Mouse (Mus musculus): ENCODE measurements around the gene Mblac1. TPM values are rescaled to one million over a fixed set of nuclear protein-coding genes. Genes with fewer than 3 reads are reported as not detected.
A peak's percentile ranks its signal among the peaks of the same experiment; 100 is the strongest.
"Not testable (repeated sequence)": the region's sequence is repeated elsewhere in the genome, so short reads cannot be mapped to it uniquely, and the experiment has no call there.

Gene Mblac1
- polyA plus RNA-seq, 1 experiment, result 5.8 TPM

DNA sequence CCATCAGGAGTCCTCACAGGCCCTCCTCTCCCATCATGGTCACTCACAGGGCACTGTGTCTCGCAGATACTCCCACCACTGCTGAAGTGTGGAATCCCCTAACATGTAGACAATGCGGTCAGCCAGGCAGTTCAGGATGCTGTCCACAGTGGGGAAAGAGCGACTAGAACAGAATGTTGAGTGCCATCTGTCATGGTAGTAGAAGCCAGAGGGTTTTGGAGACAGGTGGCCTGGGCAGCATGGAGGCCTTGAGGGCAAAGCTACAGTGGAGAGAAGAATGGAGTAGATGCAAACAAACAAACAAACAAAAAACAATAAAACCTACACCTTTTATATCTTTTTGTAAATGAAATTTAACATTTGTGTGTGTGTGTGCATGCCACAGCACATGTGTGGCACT, 8.0 kb downstream of the Mblac1 start:
- H3K4me3 ChIP-seq (ENCODE audit: insufficient read depth, low read length), result no peak overlapping the region
- peaks cover 2% of the 10 kb centered on the region for H3K4me1 ChIP-seq (ENCODE audit: control insufficient read depth, insufficient read depth, low read length)
- no peak overlapping the region for H3K27ac ChIP-seq (ENCODE audit: insufficient read depth, low read depth, low read length)
- TF ChIP-seq POLR2A (IDR thresholded peaks at IDR 0.05; ENCODE audit: borderline replicate concordance, low read depth, low read length), result no peak

DNA sequence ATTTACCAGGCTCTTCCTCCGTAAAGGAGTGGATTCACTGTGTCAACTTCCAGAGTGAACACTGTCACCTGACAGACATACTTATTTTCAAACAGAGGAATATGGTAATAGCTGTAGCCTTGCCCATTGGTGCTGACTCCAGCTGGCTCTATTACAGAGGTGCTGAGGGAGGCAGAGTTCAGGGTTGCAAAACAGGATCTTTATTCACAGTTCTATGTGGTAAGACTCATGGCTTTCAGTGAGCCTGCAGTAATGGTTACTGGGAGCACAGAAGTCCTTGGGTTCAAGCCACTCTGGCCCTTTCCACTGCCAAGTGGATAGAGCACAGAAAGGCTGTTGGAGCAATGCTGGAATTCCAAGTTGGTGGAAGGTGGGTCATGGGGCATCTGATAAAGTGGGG, 13.1 kb downstream of the Mblac1 start:
- Histone ChIP-seq H3K27ac (ENCODE audit: insufficient read depth, low read depth, low read length) (no peak overlapping the region), H3K4me3 (ENCODE audit: insufficient read depth, low read length) (no peak overlapping the region), H3K4me1 (ENCODE audit: control insufficient read depth, insufficient read depth, low read length) (0 out of 2 replicates have a peak, but pooled peaks cover 2% of the 10 kb centered on the region)
- TF ChIP-seq POLR2A (IDR thresholded peaks at IDR 0.05; ENCODE audit: borderline replicate concordance, low read depth, low read length), result no peak
- TF ChIP-seq CTCF (IDR thresholded peaks at IDR 0.05; ENCODE audit: low read depth, low read length), result no peak

DNA sequence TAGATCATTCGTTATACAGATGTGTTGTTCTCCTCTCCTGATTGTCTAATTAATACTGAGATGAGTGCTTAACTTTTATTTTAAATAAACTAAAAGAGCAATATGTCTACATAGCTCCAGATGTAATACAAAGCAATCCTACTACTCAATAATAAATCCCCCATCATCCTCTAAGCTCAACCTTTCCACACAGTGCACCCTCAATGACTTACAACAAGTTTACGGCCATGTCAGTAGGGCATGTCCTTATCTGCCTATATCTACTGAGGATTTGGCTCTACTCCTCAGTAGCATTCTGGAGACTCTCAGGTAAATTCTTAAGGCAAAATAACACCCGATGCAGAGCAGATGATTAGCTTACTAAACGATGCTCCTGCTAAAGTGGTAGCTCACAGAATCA, 13.8 kb downstream of the Mblac1 start:
- Histone ChIP-seq H3K27ac (ENCODE audit: insufficient read depth, low read depth, low read length) (no peak overlapping the region), H3K4me1 (ENCODE audit: control insufficient read depth, insufficient read depth, low read length) (0 out of 2 replicates have a peak, but pooled peaks cover 2% of the 10 kb centered on the region), H3K4me3 (ENCODE audit: insufficient read depth, low read length) (no peak overlapping the region)
- TF ChIP-seq POLR2A (IDR thresholded peaks at IDR 0.05; ENCODE audit: borderline replicate concordance, low read depth, low read length) (no peak), CTCF (IDR thresholded peaks at IDR 0.05; ENCODE audit: low read depth, low read length) (no peak)

DNA sequence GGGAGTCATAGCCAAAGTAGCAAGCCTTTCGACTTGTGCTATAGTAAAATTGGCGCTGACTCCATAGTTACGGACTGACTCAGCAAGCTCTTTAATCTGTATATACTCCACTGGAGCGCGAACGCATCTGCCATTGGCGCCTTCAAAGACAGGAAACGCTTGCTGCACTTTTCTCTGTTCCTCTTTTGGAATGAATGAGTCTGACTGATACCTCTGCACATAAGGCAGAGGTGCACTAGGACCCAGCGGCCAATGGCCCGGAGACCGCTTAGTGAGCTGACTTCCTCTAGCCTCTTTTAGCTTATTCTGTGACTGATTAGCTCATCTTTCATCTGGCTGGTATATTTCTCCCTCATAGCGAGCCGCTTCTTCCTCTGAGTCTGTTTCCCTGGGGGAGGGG, 22.5 kb downstream of the Mblac1 start:
- H3K4me3 ChIP-seq (ENCODE audit: insufficient read depth, low read length); H3K27ac ChIP-seq (ENCODE audit: insufficient read depth, low read depth, low read length); H3K4me1 ChIP-seq (ENCODE audit: control insufficient read depth, insufficient read depth, low read length): not testable (repeated sequence)

DNA sequence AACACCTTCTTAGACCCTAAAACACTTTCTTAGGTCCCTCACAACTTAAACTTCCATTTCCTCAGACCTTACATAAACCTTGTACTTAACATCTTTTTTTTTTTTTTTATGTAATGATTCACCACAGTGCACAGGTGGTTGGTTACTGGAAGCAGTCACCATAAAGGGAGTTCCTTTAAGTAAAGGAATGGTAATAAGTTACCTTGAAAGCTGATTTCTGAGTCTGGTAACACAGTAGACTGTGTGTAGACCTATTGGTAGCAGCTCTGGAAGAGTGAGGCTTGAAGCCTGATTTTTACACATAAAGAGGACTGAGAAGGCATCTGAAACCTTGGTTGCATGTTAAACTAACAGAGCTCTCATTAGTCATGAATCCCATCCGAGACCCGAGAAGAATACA, 25.8 kb downstream of the Mblac1 start:
- TF ChIP-seq CTCF (IDR thresholded peaks at IDR 0.05; ENCODE audit: low read depth, low read length) (no peak), POLR2A (IDR thresholded peaks at IDR 0.05; ENCODE audit: borderline replicate concordance, low read depth, low read length) (no peak)
- H3K4me1 ChIP-seq (ENCODE audit: control insufficient read depth, insufficient read depth, low read length), result no peaks in the 10 kb centered on the region
- no peak overlapping the region for H3K27ac ChIP-seq (ENCODE audit: insufficient read depth, low read depth, low read length)

DNA sequence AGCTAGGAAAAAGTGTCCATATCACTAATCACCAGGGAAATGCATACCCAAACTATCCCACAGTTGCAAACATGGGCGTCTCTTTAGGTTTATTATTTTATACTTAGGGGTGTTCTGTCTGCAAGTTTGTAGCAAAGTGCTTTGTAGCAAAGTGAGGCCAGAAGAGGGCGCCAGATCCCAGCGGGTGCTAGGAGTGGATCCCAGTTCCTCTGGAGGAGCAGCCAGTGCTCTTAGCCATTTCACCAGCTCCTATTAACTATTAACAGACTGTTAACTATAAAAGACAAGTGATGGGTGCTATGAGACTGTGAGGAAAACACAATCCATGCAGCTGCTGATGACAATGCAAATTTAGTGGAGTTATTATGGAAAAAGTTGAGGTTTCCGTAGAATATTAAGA, 28.0 kb downstream of the Mblac1 start:
- TF ChIP-seq POLR2A (IDR thresholded peaks at IDR 0.05; ENCODE audit: borderline replicate concordance, low read depth, low read length) (no peak), CTCF (IDR thresholded peaks at IDR 0.05; ENCODE audit: low read depth, low read length) (peak; percentile 86)
- H3K27ac ChIP-seq (ENCODE audit: insufficient read depth, low read depth, low read length), result no peak overlapping the region
- H3K4me1 ChIP-seq (ENCODE audit: control insufficient read depth, insufficient read depth, low read length), result peaks cover 8% of the 10 kb centered on the region
- H3K4me3 ChIP-seq (ENCODE audit: insufficient read depth, low read length), result no peak overlapping the region

More for the DNA sequence above, 25.8 kb downstream of the Mblac1 start:
- H3K4me3 ChIP-seq (ENCODE audit: insufficient read depth, low read length), result no peak overlapping the region

DNA sequence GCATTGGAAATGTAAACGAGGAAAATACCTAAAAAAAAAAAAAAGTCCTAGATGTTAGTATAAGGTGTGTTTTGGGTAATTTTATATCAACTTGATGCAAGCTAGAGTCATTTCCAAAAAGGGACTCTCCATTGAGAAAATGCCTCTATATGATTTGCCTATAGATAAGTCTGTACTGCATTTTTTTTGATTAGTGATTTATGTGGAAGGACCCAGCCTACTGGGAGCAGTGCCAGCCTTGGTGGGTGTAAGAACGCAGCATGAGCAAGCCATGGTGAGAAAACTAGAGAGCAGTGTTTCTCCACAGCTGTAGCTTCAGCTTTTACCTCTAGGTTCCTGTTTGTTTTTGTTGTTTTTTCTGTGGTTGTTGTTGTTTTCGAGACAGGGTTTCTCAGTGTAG, 29.2 kb downstream of the Mblac1 start:
- no peak overlapping the region for H3K27ac ChIP-seq (ENCODE audit: insufficient read depth, low read depth, low read length)
- no peak overlapping the region for H3K4me3 ChIP-seq (ENCODE audit: insufficient read depth, low read length)
- peaks cover 13% of the 10 kb centered on the region for H3K4me1 ChIP-seq (ENCODE audit: control insufficient read depth, insufficient read depth, low read length)
- TF ChIP-seq CTCF (IDR thresholded peaks at IDR 0.05; ENCODE audit: low read depth, low read length) (no peak), POLR2A (IDR thresholded peaks at IDR 0.05; ENCODE audit: borderline replicate concordance, low read depth, low read length) (no peak)

DNA sequence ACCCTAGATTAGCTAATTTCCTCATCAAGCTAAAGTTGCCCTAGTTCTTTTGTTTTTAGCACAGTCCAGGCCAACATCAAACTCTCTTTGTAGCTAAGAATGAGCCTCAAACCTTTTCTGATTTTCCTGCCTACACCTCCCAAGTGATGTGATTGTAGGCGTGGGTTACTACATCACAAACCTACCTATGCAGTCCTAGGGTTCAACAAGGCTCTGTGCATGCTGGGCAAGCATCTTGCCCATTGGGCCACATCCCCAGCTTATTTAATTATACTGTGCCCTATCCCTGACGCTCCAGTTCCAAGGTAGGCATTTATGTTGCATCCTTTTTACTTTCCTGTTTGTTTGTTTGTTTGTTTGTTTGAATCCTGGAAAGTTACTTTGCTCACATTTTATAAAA, 31.6 kb downstream of the Mblac1 start, which contains the start of gene Nxpe5:
Gene Nxpe5 (plus strand): TSS at position 199 of the 400 bp plus-strand sequence.
- no peak for TF ChIP-seq POLR2A (IDR thresholded peaks at IDR 0.05; ENCODE audit: borderline replicate concordance, low read depth, low read length)
- no peak for TF ChIP-seq CTCF (IDR thresholded peaks at IDR 0.05; ENCODE audit: low read depth, low read length)
- Histone ChIP-seq H3K27ac (ENCODE audit: insufficient read depth, low read depth, low read length) (peak within 1 kb of the TSS; percentile 47; the same call in 1 of the 2 replicates), H3K4me1 (ENCODE audit: control insufficient read depth, insufficient read depth, low read length) (peaks cover 33% of the 10 kb centered on the region), H3K4me3 (ENCODE audit: insufficient read depth, low read length) (no peak within 1 kb of the TSS)

DNA sequence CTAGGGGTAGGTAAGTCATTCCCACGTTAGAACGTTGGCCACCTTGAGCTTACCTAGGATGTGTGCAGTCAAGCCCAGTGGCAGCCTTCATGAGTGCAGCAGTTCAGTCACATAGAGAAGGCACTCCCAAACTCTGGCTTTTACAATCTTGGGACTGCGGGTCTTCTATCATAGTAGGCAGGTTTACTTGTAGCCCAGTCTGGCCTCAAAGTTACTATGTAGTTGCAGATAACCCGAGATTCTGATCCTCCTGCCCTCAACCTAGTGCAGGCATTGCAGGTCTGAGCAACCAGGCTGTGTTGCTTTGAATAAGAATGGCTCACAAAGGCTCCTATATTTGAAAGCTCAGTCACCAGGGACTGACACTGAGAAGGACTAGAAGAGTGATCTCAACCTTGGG, 32.4 kb downstream of the Mblac1 start:
- TF ChIP-seq CTCF (IDR thresholded peaks at IDR 0.05; ENCODE audit: low read depth, low read length) (no peak), POLR2A (IDR thresholded peaks at IDR 0.05; ENCODE audit: borderline replicate concordance, low read depth, low read length) (no peak)
- Histone ChIP-seq H3K27ac (ENCODE audit: insufficient read depth, low read depth, low read length) (peak overlapping the region; percentile 47; the same call in 1 of the 2 replicates), H3K4me1 (ENCODE audit: control insufficient read depth, insufficient read depth, low read length) (peaks cover 35% of the 10 kb centered on the region), H3K4me3 (ENCODE audit: insufficient read depth, low read length) (no peak overlapping the region)

DNA sequence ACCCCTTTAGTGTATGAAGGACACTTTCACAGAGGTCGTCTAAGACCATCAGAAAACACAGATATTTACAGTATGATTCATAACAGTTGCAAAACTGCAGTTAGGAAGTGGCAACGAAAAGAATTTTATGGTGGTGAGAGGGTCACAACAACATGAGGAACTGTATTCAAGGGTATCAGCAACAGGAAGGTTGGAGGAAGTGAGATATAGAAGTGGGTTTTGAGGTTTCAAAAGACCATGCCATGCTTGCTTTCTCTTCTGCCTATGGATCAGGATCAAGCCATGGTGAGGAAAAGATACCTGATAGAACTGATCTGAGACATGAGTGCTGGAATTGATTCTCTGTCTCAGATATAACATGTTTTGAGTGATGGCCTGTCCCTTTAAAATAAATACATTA, 33.3 kb downstream of the Mblac1 start:
- Histone ChIP-seq H3K27ac (ENCODE audit: insufficient read depth, low read depth, low read length) (peak overlapping the region; percentile 47), H3K4me1 (ENCODE audit: control insufficient read depth, insufficient read depth, low read length) (peaks cover 39% of the 10 kb centered on the region), H3K4me3 (ENCODE audit: insufficient read depth, low read length) (no peak overlapping the region)
- TF ChIP-seq POLR2A (IDR thresholded peaks at IDR 0.05; ENCODE audit: borderline replicate concordance, low read depth, low read length) (no peak), CTCF (IDR thresholded peaks at IDR 0.05; ENCODE audit: low read depth, low read length) (no peak)

DNA sequence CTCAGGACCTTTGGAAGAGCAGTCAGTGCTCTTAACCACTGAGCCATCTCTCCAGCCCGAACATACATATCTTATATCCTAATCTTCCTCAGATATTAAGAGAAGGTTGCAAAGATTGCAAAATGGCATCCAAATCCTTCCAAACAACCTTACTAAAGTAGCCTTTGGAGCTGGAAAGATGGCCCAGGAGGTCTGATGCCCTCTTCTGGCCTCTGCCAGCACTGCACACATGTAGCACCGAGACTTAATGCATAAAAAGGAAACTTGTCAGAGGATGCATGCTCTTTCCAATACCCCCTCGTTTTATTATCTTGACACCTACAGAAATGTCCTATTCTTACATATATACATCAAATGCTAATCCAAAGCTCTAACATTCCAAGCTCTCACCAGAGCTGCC, 33.9 kb downstream of the Mblac1 start:
- no peak overlapping the region for H3K4me3 ChIP-seq (ENCODE audit: insufficient read depth, low read length)
- no peak overlapping the region for H3K27ac ChIP-seq (ENCODE audit: insufficient read depth, low read depth, low read length)
- TF ChIP-seq CTCF (IDR thresholded peaks at IDR 0.05; ENCODE audit: low read depth, low read length) (no peak), POLR2A (IDR thresholded peaks at IDR 0.05; ENCODE audit: borderline replicate concordance, low read depth, low read length) (no peak)
- H3K4me1 ChIP-seq (ENCODE audit: control insufficient read depth, insufficient read depth, low read length), result peaks cover 39% of the 10 kb centered on the region

All from bone marrow macrophage, adult 2 months (primary cell).